Mouse (Mus musculus): ENCODE results near the gene Ddx28. TPM values are rescaled to one million over a fixed set of nuclear protein-coding genes. Genes with fewer than 3 reads are reported as not detected.

Gene Ddx28
- polyA plus RNA-seq, 1 experiment from 2014 or later, result 18.4 TPM

DNA sequence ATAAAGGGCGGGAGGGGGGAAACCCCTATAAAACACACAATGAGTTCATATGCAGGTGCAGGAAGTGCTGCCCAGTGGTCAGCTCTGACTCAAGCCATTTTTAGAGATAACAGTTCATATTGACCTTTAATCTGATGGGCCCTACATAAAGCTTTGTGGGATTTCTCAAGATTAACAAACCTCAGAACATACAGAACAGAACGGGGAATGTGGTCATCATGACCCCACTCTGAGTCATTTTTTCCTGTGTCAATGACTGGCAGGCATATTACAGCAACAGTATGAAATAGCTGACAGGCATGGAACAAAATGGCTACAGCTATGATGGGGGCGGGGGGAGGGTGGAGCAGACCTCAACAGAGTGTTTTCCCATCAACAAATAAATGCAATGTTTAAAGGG is 4.5 kb downstream of the Ddx28 start:
- 74% methylated on average over 3 of the region's 3 CpGs for WGBS
- no peak overlapping the region for H3K4me3 ChIP-seq (ENCODE audit: low read depth, low read length)
- no peaks in the 10 kb centered on the region for H3K36me3 ChIP-seq (ENCODE audit: control insufficient read depth, insufficient read depth, low read length)
- H3K27me3 ChIP-seq (ENCODE audit: control insufficient read depth, insufficient read depth, low read length), result no peaks in the 10 kb centered on the region
- H3K9me3 ChIP-seq (ENCODE audit: control insufficient read depth, low read depth, low read length), result no peaks in the 10 kb centered on the region
- no peak overlapping the region for H3K27ac ChIP-seq (ENCODE audit: low read length)
- no peak for ATAC-seq (ENCODE audit: insufficient number of reproducible peaks, insufficient read depth, low FRiP score, low read depth)
- no peak overlapping the region for H3K9ac ChIP-seq (replicated peaks; ENCODE audit: low read depth, low read length)
- no peak overlapping the region for H3K4me2 ChIP-seq (replicated peaks; ENCODE audit: low read depth, low read length)
- peaks cover 8% of the 10 kb centered on the region for H3K4me1 ChIP-seq (ENCODE audit: control insufficient read depth, insufficient read depth, low read length)

DNA sequence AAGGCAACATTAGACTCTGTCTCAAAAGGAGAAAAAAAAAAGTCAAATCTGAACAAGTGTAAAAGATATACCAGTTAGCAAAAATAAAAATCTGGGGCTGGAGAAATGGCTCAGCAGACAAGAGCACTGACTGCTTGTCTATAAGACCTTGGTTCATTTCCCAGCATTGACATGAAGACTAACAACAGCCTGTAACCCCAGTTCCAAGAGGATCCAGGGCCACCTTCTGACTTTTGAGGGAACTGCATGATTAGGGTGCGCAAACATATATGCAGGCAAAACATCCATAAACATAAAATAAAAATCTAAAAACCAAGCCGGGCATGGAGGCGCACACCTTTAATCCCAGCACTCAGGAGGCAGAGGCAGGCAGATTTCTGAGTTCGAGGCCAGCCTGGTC is 5.3 kb downstream of the Ddx28 start:
- Histone ChIP-seq H3K9me3 (ENCODE audit: control insufficient read depth, low read depth, low read length) (no peaks in the 10 kb centered on the region), H3K4me1 (ENCODE audit: control insufficient read depth, insufficient read depth, low read length) (peaks cover 8% of the 10 kb centered on the region), H3K4me3 (ENCODE audit: low read depth, low read length) (no peak overlapping the region), H3K27me3 (ENCODE audit: control insufficient read depth, insufficient read depth, low read length) (no peaks in the 10 kb centered on the region), H3K36me3 (ENCODE audit: control insufficient read depth, insufficient read depth, low read length) (no peaks in the 10 kb centered on the region), H3K4me2 (replicated peaks; ENCODE audit: low read depth, low read length) (no peak overlapping the region), H3K27ac (ENCODE audit: low read length) (no peak overlapping the region), H3K9ac (replicated peaks; ENCODE audit: low read depth, low read length) (no peak overlapping the region)
- 89% methylated on average over 4 of the region's 4 CpGs for WGBS
- ATAC-seq (ENCODE audit: insufficient number of reproducible peaks, insufficient read depth, low FRiP score, low read depth), result no peak

DNA sequence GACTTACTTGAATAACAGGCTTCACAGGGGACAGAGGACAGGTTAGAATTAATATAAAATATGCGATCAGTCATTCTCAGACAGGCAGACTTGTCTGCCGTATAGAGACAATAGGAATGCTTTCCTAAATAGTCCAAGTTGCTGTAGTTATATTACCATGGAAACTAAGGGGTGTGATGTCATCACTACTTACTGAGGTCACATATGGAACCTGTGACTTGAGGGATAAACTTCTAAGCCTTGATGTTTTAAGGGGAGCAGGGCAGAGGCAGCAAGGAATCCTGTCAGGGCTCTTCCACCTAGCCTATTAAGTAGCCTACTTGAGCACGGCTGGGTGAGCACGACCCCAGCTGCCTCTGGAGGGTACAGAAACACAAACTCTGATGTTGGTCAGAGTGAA is 5.8 kb downstream of the Ddx28 start, which contains the start of gene Dpep2nb:
TSS of gene Dpep2nb (minus strand) at position 101 of the 400 bp plus-strand sequence.
- no peaks in the 10 kb centered on the region for H3K36me3 ChIP-seq (ENCODE audit: control insufficient read depth, insufficient read depth, low read length)
- H3K4me3 ChIP-seq (ENCODE audit: low read depth, low read length), result no peak within 1 kb of the TSS
- no peak within 1 kb of the TSS for H3K27ac ChIP-seq (ENCODE audit: low read length)
- ATAC-seq (ENCODE audit: insufficient number of reproducible peaks, insufficient read depth, low FRiP score, low read depth), result no peak
- H3K4me1 ChIP-seq (ENCODE audit: control insufficient read depth, insufficient read depth, low read length), result peaks cover 8% of the 10 kb centered on the region
- 78% methylated on average over 4 of the region's 4 CpGs for WGBS
- H3K9me3 ChIP-seq (ENCODE audit: control insufficient read depth, low read depth, low read length), result no peaks in the 10 kb centered on the region
- no peak within 1 kb of the TSS for H3K9ac ChIP-seq (replicated peaks; ENCODE audit: low read depth, low read length)
- no peak within 1 kb of the TSS for H3K4me2 ChIP-seq (replicated peaks; ENCODE audit: low read depth, low read length)
- H3K27me3 ChIP-seq (ENCODE audit: control insufficient read depth, insufficient read depth, low read length), result no peaks in the 10 kb centered on the region

DNA sequence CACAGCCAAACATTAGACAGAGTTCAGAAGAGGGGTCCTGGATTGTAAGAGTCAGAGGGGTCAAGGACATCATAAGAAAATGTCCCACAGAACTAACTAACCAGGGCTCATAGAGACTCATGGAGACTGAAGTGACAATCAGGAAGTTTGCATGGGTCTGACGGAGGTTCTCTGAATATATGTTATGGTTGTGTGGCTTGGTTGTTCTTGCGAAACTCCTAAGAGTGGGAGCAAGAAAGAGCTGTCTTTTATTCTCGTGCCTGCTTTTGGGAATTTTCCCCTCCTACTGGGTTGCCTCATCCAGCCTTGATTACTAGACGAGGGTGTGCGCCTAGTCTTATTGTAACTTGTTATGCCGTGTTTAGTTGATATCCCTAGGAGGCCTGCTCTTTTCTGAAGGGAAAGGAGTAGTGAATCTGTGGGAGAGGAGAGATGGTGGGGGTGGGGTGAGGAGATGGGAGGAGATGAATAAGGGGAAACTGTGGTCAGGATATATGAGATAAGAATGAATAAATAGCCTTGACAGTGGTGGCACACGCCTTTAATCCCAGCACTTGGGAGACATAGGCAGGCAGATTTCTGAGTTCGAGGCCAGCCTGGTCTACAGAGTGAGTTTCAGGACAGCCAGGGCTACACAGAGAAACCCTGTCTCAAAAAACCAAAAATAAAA is 7.0 kb downstream of the Ddx28 start:
- no peaks in the 10 kb centered on the region for H3K27me3 ChIP-seq (ENCODE audit: control insufficient read depth, insufficient read depth, low read length)
- H3K4me1 ChIP-seq (ENCODE audit: control insufficient read depth, insufficient read depth, low read length), result no peaks in the 10 kb centered on the region
- 78% methylated on average over 8 of the region's 8 CpGs for WGBS
- no peak overlapping the region for H3K4me3 ChIP-seq (ENCODE audit: low read depth, low read length)
- no peak overlapping the region for H3K27ac ChIP-seq (ENCODE audit: low read length)
- ATAC-seq (ENCODE audit: insufficient number of reproducible peaks, insufficient read depth, low FRiP score, low read depth), result no peak
- no peaks in the 10 kb centered on the region for H3K9me3 ChIP-seq (ENCODE audit: control insufficient read depth, low read depth, low read length)
- no peak overlapping the region for H3K9ac ChIP-seq (replicated peaks; ENCODE audit: low read depth, low read length)
- H3K4me2 ChIP-seq (replicated peaks; ENCODE audit: low read depth, low read length), result no peak overlapping the region
- no peaks in the 10 kb centered on the region for H3K36me3 ChIP-seq (ENCODE audit: control insufficient read depth, insufficient read depth, low read length)

DNA sequence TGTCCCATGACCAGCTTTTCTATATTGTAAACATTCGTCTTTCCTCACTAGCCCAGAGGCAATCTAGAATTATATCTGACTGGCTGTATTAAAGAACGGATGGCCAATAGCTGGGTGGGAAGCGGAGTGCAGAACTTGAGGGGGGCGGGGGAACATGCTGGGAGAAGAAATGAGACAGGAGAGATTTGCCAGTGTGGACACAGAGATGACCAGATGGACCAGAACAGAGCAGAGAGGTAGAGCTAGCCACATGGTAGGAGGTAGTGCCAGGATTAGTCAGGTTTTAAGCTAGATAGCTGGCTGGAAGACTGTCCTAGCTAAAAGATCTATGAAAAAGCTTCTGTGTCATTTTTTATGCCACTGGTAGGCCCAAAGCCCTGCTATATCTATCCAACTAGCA is 9.8 kb downstream of the Ddx28 start:
- Histone ChIP-seq H3K27ac (ENCODE audit: low read length) (no peak overlapping the region), H3K9ac (replicated peaks; ENCODE audit: low read depth, low read length) (no peak overlapping the region), H3K4me3 (ENCODE audit: low read depth, low read length) (no peak overlapping the region), H3K27me3 (ENCODE audit: control insufficient read depth, insufficient read depth, low read length) (no peaks in the 10 kb centered on the region), H3K9me3 (ENCODE audit: control insufficient read depth, low read depth, low read length) (no peaks in the 10 kb centered on the region), H3K4me1 (ENCODE audit: control insufficient read depth, insufficient read depth, low read length) (no peaks in the 10 kb centered on the region), H3K4me2 (replicated peaks; ENCODE audit: low read depth, low read length) (no peak overlapping the region), H3K36me3 (ENCODE audit: control insufficient read depth, insufficient read depth, low read length) (no peaks in the 10 kb centered on the region)
- 80% methylated on average over 4 of the region's 4 CpGs for WGBS
- no peak for ATAC-seq (ENCODE audit: insufficient number of reproducible peaks, insufficient read depth, low FRiP score, low read depth)

DNA sequence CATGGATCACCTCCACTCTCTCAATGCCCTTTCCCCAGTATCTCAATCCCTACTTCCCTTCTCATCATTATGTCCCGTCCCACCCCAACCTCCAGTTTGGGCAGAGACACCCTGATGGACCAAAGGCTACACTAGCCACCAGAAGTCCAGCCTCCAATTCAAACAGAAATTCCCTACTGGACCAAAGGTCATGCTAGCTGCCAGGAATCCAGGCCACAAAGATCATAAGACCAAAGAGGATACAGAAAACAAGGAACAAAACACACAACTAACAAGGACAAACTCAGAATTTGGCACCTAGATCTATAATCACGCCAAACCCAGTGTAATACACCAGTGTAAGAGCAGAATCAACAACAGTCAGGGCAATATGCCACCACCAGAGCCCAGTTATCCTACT is 12.7 kb downstream of the Ddx28 start:
- ATAC-seq (ENCODE audit: insufficient number of reproducible peaks, insufficient read depth, low FRiP score, low read depth), result no peak
- no peak overlapping the region for H3K4me3 ChIP-seq (ENCODE audit: low read depth, low read length)
- H3K9ac ChIP-seq (replicated peaks; ENCODE audit: low read depth, low read length), result no peak overlapping the region
- WGBS, result 88% methylated on average over 2 of the region's 2 CpGs
- no peaks in the 10 kb centered on the region for H3K4me1 ChIP-seq (ENCODE audit: control insufficient read depth, insufficient read depth, low read length)
- no peaks in the 10 kb centered on the region for H3K36me3 ChIP-seq (ENCODE audit: control insufficient read depth, insufficient read depth, low read length)
- no peaks in the 10 kb centered on the region for H3K27me3 ChIP-seq (ENCODE audit: control insufficient read depth, insufficient read depth, low read length)
- H3K27ac ChIP-seq (ENCODE audit: low read length), result no peak overlapping the region
- H3K9me3 ChIP-seq (ENCODE audit: control insufficient read depth, low read depth, low read length), result no peaks in the 10 kb centered on the region
- H3K4me2 ChIP-seq (replicated peaks; ENCODE audit: low read depth, low read length), result no peak overlapping the region

DNA sequence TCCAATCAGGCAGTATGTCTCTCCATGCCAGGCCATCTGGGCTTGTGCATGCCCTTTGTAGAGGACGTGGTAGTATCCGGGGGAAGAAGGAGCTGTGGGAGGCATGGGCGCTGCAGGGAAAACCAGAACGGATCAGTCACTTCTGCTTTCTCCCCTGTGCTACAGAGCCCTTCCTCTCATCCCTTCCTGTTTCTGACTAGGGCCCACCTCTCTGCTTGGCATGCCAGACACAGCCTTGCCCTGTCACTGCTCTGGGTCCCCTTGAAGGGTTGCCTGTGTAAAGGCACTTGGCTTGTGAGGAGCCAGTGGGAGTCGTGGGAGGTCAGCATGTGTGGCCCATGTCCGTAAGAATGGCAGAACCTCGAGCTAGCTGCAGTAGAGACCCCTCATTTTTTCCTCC is 15.3 kb downstream of the Ddx28 start:
- no peaks in the 10 kb centered on the region for H3K9me3 ChIP-seq (ENCODE audit: control insufficient read depth, low read depth, low read length)
- 61% methylated on average over 7 of the region's 7 CpGs for WGBS
- 0 out of 2 replicates have a peak, but pooled peaks cover 2% of the 10 kb centered on the region for H3K4me1 ChIP-seq (ENCODE audit: control insufficient read depth, insufficient read depth, low read length)
- no peaks in the 10 kb centered on the region for H3K36me3 ChIP-seq (ENCODE audit: control insufficient read depth, insufficient read depth, low read length)
- no peaks in the 10 kb centered on the region for H3K27me3 ChIP-seq (ENCODE audit: control insufficient read depth, insufficient read depth, low read length)
- no peak for ATAC-seq (ENCODE audit: insufficient number of reproducible peaks, insufficient read depth, low FRiP score, low read depth)
- no peak overlapping the region for H3K4me2 ChIP-seq (replicated peaks; ENCODE audit: low read depth, low read length)
- no peak overlapping the region for H3K27ac ChIP-seq (ENCODE audit: low read length)
- H3K9ac ChIP-seq (replicated peaks; ENCODE audit: low read depth, low read length), result no peak overlapping the region
- H3K4me3 ChIP-seq (ENCODE audit: low read depth, low read length), result no peak overlapping the region

DNA sequence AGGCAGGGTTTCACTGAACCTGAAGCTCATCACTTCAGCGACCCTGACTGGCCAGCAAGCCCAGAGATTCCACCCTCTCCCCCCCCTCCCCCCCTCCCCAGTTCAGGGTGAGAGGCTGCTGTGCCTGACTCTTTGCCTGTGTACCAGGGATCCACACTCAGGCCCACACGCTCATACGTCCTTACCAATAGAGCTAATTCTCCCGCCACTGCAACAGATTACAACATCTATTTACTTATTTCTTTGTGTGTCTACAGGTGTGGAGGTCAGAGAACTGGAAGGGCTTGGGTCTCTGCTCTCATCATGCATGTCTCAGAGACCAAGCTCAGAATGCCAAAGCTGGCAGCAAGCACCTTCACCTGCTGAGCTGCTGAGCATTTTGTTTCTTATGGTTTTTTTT is 18.5 kb downstream of the Ddx28 start:
- Histone ChIP-seq H3K9me3 (ENCODE audit: control insufficient read depth, low read depth, low read length) (no peaks in the 10 kb centered on the region), H3K9ac (replicated peaks; ENCODE audit: low read depth, low read length) (no peak overlapping the region), H3K36me3 (ENCODE audit: control insufficient read depth, insufficient read depth, low read length) (no peaks in the 10 kb centered on the region), H3K4me1 (ENCODE audit: control insufficient read depth, insufficient read depth, low read length) (0 out of 2 replicates have a peak, but pooled peaks cover 5% of the 10 kb centered on the region), H3K4me3 (ENCODE audit: low read depth, low read length) (no peak overlapping the region), H3K27me3 (ENCODE audit: control insufficient read depth, insufficient read depth, low read length) (no peaks in the 10 kb centered on the region), H3K27ac (ENCODE audit: low read length) (no peak overlapping the region), H3K4me2 (replicated peaks; ENCODE audit: low read depth, low read length) (no peak overlapping the region)
- WGBS, result 50% methylated on average over 4 of the region's 4 CpGs
- no peak for ATAC-seq (ENCODE audit: insufficient number of reproducible peaks, insufficient read depth, low FRiP score, low read depth)

DNA sequence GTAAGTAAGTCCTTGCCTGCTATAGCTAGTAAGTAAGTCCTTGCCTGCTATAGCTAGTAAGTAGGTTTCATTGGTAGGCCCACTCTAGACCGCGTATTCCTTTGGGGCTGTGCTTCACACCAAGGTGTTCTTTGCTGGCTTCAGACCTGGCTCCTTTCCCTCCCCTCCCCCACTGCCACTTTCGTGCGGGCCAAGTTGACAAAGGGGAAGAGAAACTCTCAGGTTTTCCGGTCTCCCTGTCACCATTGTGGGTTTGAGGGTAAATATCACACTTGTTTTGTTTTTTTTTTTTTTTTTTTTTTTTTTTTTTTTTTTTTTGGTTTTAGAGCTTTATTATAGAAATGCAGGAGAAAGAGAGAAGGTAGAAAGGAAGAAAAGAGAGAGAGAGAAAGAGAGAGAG is 19.2 kb downstream of the Ddx28 start:
- no peak overlapping the region for H3K4me3 ChIP-seq (ENCODE audit: low read depth, low read length)
- H3K36me3 ChIP-seq (ENCODE audit: control insufficient read depth, insufficient read depth, low read length), result no peaks in the 10 kb centered on the region
- 0 out of 2 replicates have a peak, but pooled peaks cover 5% of the 10 kb centered on the region for H3K4me1 ChIP-seq (ENCODE audit: control insufficient read depth, insufficient read depth, low read length)
- no peak overlapping the region for H3K9ac ChIP-seq (replicated peaks; ENCODE audit: low read depth, low read length)
- no peak for ATAC-seq (ENCODE audit: insufficient number of reproducible peaks, insufficient read depth, low FRiP score, low read depth)
- H3K27me3 ChIP-seq (ENCODE audit: control insufficient read depth, insufficient read depth, low read length), result no peaks in the 10 kb centered on the region
- no peak overlapping the region for H3K4me2 ChIP-seq (replicated peaks; ENCODE audit: low read depth, low read length)
- H3K27ac ChIP-seq (ENCODE audit: low read length), result no peak overlapping the region
- WGBS, result 44% methylated on average over 5 of the region's 5 CpGs
- H3K9me3 ChIP-seq (ENCODE audit: control insufficient read depth, low read depth, low read length), result no peaks in the 10 kb centered on the region

Data from stomach, embryonic 14.5 days (tissue).